Mouse (Mus musculus): ENCODE data around the gene Dlgap3.

DNA sequence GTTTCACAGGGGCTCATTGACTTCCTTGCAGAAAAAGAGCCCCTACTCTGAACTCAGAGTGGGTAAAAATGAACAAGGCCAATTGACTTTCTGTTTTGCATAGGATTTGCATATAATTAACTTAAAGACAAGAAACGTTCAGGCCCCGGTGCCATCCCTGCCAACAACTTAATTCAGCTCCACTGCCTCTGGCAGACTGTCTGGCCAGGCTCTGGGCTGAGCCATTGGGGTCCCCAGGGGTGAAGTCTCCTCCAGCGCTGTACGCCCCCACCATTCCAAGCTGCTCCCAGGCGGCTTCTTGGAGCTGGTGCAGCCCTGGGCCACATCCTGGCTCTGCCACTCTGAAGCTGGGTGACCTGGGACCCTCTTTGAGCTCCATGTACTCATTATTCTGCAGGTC, 63.5 kb downstream of the Dlgap3 start:
- TF ChIP-seq CTCF (IDR thresholded peaks at IDR 0.05; ENCODE audit: borderline replicate concordance, control insufficient read depth, extremely low read depth, insufficient read depth, low read length, poor library complexity) (no peak), POLR2A (IDR thresholded peaks at IDR 0.05; ENCODE audit: control insufficient read depth, extremely low read depth, insufficient read depth, low read length, poor library complexity) (no peak)
